Mouse (Mus musculus): ENCODE results near the gene Tnk1. TPM values are rescaled to one million over a fixed set of nuclear protein-coding genes. Genes with fewer than 3 reads are reported as not detected.

The Tnk1 gene
- polyA plus RNA-seq, 1 experiment = 0.14 TPM

GRCm38 (mm10) chr11:69846198-69846680 is 12.3 kb downstream of the Tnk1 start, which contains the start of gene Plscr3:
TSS of gene Plscr3 (plus strand) at chr11:69846376.
- DNase-seq (ENCODE audit: extremely low spot score in 1 of 2, low spot score in 1 of 2) = peak; percentile 71 to 82

- DNase-seq (ENCODE audit: extremely low spot score in 1 of 2, low spot score in 1 of 2) = peak in 1 of 2 experiments; percentile 37
Observed at GRCm38 (mm10) chr11:69838714-69839104, 19.8 kb downstream of the Tnk1 start.

GRCm38 (mm10) chr11:69837952-69838713 is 20.4 kb downstream of the Tnk1 start, which contains the start of gene Tmem256:
TSS of gene Tmem256 (plus strand) at chr11:69838514.
- peak; percentile 98 to 99 for DNase-seq (ENCODE audit: extremely low spot score in 1 of 2, low spot score in 1 of 2)

GRCm38 (mm10) chr11:69837604-69837951 is 21.0 kb downstream of the Tnk1 start, which contains the start of gene Nlgn2:
TSS of gene Nlgn2 (minus strand) at chr11:69837784.
- no peak for DNase-seq (ENCODE audit: extremely low spot score in 1 of 2, low spot score in 1 of 2)

- DNase-seq (ENCODE audit: extremely low spot score in 1 of 2, low spot score in 1 of 2) = peak in 1 of 2 experiments; percentile 41
Observed at GRCm38 (mm10) chr11:69836703-69837576, 21.6 kb downstream of the Tnk1 start.

- no peak for DNase-seq (ENCODE audit: extremely low spot score in 1 of 2, low spot score in 1 of 2)
Observed at GRCm38 (mm10) chr11:69835966-69836335, 22.6 kb downstream of the Tnk1 start.

- DNase-seq (ENCODE audit: extremely low spot score in 1 of 2, low spot score in 1 of 2) = no peak
Observed at GRCm38 (mm10) chr11:69835326-69835965, 23.1 kb downstream of the Tnk1 start.

GRCm38 (mm10) chr11:69834001-69834549 is 24.5 kb downstream of the Tnk1 start:
- no peak for DNase-seq (ENCODE audit: extremely low spot score in 1 of 2, low spot score in 1 of 2)

GRCm38 (mm10) chr11:69833554-69833953 is 25.0 kb downstream of the Tnk1 start:
- DNase-seq (ENCODE audit: extremely low spot score in 1 of 2, low spot score in 1 of 2) = no peak

- no peak for DNase-seq (ENCODE audit: extremely low spot score in 1 of 2, low spot score in 1 of 2)
Observed at GRCm38 (mm10) chr11:69828832-69829231, 29.7 kb downstream of the Tnk1 start.

- DNase-seq (ENCODE audit: extremely low spot score in 1 of 2, low spot score in 1 of 2) = no peak
Observed at GRCm38 (mm10) chr11:69823456-69823855, 35.1 kb downstream of the Tnk1 start.

GRCm38 (mm10) chr11:69822080-69822479 is 36.5 kb downstream of the Tnk1 start, which contains the start of gene Spem1:
TSS of gene Spem1 (minus strand) at chr11:69822180.
- DNase-seq (ENCODE audit: extremely low spot score in 1 of 2, low spot score in 1 of 2) = no peak

- DNase-seq (ENCODE audit: extremely low spot score in 1 of 2, low spot score in 1 of 2) = no peak
Observed at GRCm38 (mm10) chr11:69818871-69819270, 39.7 kb downstream of the Tnk1 start.

GRCm38 (mm10) chr11:69818365-69818764 is 40.2 kb downstream of the Tnk1 start, which contains the start of gene Spem2:
TSS of gene Spem2 (minus strand) at chr11:69818465.
- DNase-seq (ENCODE audit: extremely low spot score in 1 of 2, low spot score in 1 of 2) = no peak

- DNase-seq (ENCODE audit: extremely low spot score in 1 of 2, low spot score in 1 of 2) = no peak
Observed at GRCm38 (mm10) chr11:69816520-69816919, 42.0 kb downstream of the Tnk1 start.

GRCm38 (mm10) chr11:69815155-69815554 is 43.4 kb downstream of the Tnk1 start, which contains the start of gene Gm39566:
TSS of gene Gm39566 (minus strand) at chr11:69815298.
- no peak for DNase-seq (ENCODE audit: extremely low spot score in 1 of 2, low spot score in 1 of 2)

GRCm38 (mm10) chr11:69810280-69810679 is 48.2 kb downstream of the Tnk1 start:
- no peak for DNase-seq (ENCODE audit: extremely low spot score in 1 of 2, low spot score in 1 of 2)

- no peak for DNase-seq (ENCODE audit: extremely low spot score in 1 of 2, low spot score in 1 of 2)
Observed at GRCm38 (mm10) chr11:69807641-69808040, 50.9 kb downstream of the Tnk1 start.

GRCm38 (mm10) chr11:69806378-69806777 is 52.2 kb downstream of the Tnk1 start:
- no peak for DNase-seq (ENCODE audit: extremely low spot score in 1 of 2, low spot score in 1 of 2)
